Mouse (Mus musculus) heart, embryonic 10.5 days (tissue): ENCODE results near the gene Clcnkb. TPM values are rescaled to one million over a fixed set of nuclear protein-coding genes. Genes with fewer than 3 reads are reported as not detected.

ENCODE experiments used
- DNase-seq: peaks from one replicate; pipeline ENCODE4 v3.0.0-alpha.2; 2017; ENCODE audit warnings: low spot score
- H3K27ac ChIP-seq: fragments of 300-500 bp; sonication (generic); 2 replicates; pipeline ENCODE4 v1.5.1; 2016; ENCODE audit warnings: mild to moderate bottlenecking
- H3K27me3 ChIP-seq: fragments of 300-500 bp; sonication (generic); 2 replicates; pipeline ENCODE4 v1.6.1; 2016; ENCODE audit warnings: mild to moderate bottlenecking; ENCODE audit not compliant: poor library complexity, insufficient read depth, severe bottlenecking
- H3K36me3 ChIP-seq: fragments of 300-500 bp; sonication (generic); 2 replicates; pipeline ENCODE4 v1.6.1; 2016; ENCODE audit warnings: mild to moderate bottlenecking, moderate library complexity
- H3K4me1 ChIP-seq: fragments of 300-500 bp; sonication (generic); 2 replicates; pipeline ENCODE4 v1.6.1; 2016; ENCODE audit warnings: mild to moderate bottlenecking
- H3K4me3 ChIP-seq: fragments of 300-500 bp; sonication (generic); 2 replicates; pipeline ENCODE4 v1.5.1; 2016; ENCODE audit warnings: mild to moderate bottlenecking, moderate library complexity
- H3K9me3 ChIP-seq: fragments of 300-500 bp; sonication (generic); 2 replicates; pipeline ENCODE4 v1.6.1; 2016; ENCODE audit warnings: mild to moderate bottlenecking, moderate library complexity
- WGBS: fragments of 180-500 bp; shearing (Covaris S2); methylation state at CpG from one replicate; pipeline ENCODE4 v1.1.7; 2016; 5-methylcytosine and 5-hydroxymethylcytosine counted together
- polyA plus RNA-seq: library from polyadenylated mRNA; unstranded; fragments of >200 nt; fragmentation: Nextera tagmentation; extraction: Ambion mirVana; gene quantifications from 2 replicates; pipeline ENCODE4 v1.2.1, GENCODE M21; 2016

Gene Clcnkb
- polyA plus RNA-seq, 1 experiment from 2014 or later, result 0.93 TPM

- peaks cover 74% of the 10 kb centered on the region for H3K36me3 ChIP-seq
Observed at GRCm38 (mm10) chr4:141451251-141451650, 35.4 kb upstream of the Clcnkb start.

DNA sequence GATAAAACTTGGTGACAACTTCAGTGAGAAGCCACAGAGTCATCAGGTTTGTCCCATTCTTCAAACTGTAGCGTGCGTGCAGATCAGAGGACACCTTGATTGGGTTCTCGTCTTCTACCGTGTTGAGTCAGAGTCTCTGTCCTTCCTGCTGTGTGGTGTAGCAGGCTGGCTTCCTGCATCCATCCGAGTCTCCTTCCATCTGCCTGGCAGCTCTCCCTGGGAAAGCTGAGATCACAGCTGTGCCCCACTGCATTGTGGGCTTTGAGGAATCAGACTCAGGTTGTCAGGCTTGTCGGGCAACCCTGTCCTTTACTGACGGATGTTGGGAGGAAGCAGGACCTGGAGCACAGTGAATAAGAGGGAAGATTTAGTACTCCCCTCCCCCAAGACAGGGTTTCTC is 30.4 kb upstream of the Clcnkb start:
- peaks cover 28% of the 10 kb centered on the region for H3K4me1 ChIP-seq

More at GRCm38 (mm10) chr4:141451251-141451650, 35.4 kb upstream of the Clcnkb start:
- 85% methylated on average over 2 of the region's 2 CpGs for WGBS
- Histone ChIP-seq H3K4me1 (peaks cover 9% of the 10 kb centered on the region; the same call in 1 of the 2 replicates), H3K4me3 (no peak overlapping the region), H3K27me3 (no peaks in the 10 kb centered on the region), H3K9me3 (no peaks in the 10 kb centered on the region), H3K27ac (no peak overlapping the region)
- DNase-seq, result no peak

DNA sequence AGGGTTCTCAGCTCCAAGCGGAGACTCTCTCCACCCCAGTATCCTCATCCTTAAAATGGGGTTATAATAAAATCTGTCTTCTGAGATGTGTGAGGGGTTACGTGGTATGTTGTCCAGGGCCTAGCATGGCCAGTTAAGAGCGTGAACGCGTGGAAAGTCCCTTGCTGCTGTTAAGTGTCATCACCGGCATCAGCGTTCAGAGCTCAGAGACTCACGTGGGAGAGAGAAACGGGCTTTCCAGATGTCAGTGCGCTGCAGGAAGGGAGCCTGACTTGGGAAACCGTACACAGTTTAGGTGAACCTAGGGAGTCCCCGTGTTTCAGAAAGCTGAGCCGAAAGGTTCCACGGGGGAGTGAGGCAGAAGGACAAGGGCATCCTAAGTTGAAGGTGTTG is 29.5 kb upstream of the Clcnkb start:
- H3K27me3 ChIP-seq, result no peaks in the 10 kb centered on the region
- peaks cover 31% of the 10 kb centered on the region for H3K4me1 ChIP-seq
- H3K9me3 ChIP-seq, result no peaks in the 10 kb centered on the region
- H3K4me3 ChIP-seq, result peak overlapping the region; percentile 99
- DNase-seq, result no peak
- H3K36me3 ChIP-seq, result peaks cover 35% of the 10 kb centered on the region
- WGBS, result 18% methylated on average over 14 of the region's 14 CpGs
- peak overlapping the region; percentile 98 for H3K27ac ChIP-seq

More for the DNA sequence above, 30.4 kb upstream of the Clcnkb start:
- H3K36me3 ChIP-seq, result peaks cover 44% of the 10 kb centered on the region
- WGBS, result 72% methylated on average over 7 of the region's 7 CpGs
- DNase-seq, result no peak
- H3K9me3 ChIP-seq, result no peaks in the 10 kb centered on the region
- no peak overlapping the region for H3K4me3 ChIP-seq
- no peak overlapping the region for H3K27ac ChIP-seq
- no peaks in the 10 kb centered on the region for H3K27me3 ChIP-seq

GRCm38 (mm10) chr4:141444451-141445327 is 28.9 kb upstream of the Clcnkb start, which contains the start of gene Zbtb17:
Gene Zbtb17 (plus strand): TSS chr4:141444654.
- WGBS, result under 1% methylated on average over 83 of the region's 102 CpGs

DNA sequence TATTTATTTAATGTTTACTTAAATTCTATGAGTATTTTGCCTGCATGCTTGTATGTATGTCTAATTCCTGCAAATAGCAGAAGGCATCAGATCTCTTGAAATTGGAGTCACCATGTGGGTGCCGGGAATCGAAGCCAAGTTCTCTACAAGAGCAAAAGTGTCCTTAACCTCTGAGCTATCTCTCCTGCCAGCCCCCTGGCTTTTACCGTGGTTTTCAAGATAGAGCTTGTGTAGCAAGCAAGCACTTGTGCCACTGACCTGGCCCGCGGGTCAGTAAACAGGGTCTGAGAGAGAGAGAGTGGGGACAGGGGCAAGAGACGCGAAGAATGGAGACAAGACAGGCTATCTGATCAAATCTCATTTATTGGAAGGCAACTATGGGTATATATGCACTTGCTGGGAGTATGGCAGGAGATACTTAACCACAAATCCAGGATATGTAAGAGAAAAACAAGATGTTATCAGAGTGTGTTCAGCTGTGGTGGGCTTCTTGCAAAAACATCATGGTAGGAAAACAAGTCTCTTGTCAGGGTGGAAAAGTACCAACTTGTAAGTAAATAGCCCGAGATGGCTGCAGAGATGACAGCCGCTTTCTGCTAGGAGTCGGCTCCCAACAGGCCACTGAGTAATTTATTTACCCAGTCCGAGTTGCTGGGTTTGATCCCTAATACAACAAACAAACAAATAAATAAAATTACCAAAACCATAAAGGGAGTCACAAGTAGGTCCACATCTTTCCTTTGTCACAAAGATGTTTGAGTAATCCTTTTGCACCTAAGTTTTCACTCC is 28.0 kb upstream of the Clcnkb start:
- peaks cover 31% of the 10 kb centered on the region for H3K4me1 ChIP-seq
- peak overlapping the region; percentile 99 for H3K4me3 ChIP-seq
- no peaks in the 10 kb centered on the region for H3K27me3 ChIP-seq
- H3K36me3 ChIP-seq, result peaks cover 20% of the 10 kb centered on the region
- H3K9me3 ChIP-seq, result no peaks in the 10 kb centered on the region
- H3K27ac ChIP-seq, result peak overlapping the region; percentile 98
- DNase-seq, result no peak
- WGBS, result 35% methylated on average over 11 of the region's 11 CpGs

More at GRCm38 (mm10) chr4:141444451-141445327, 28.9 kb upstream of the Clcnkb start, which contains the start of gene Zbtb17:
- Histone ChIP-seq H3K4me3 (peak within 1 kb of the TSS; percentile 99), H3K36me3 (peaks cover 29% of the 10 kb centered on the region), H3K4me1 (peaks cover 31% of the 10 kb centered on the region), H3K27ac (peak within 1 kb of the TSS; percentile 98), H3K27me3 (no peaks in the 10 kb centered on the region), H3K9me3 (no peaks in the 10 kb centered on the region)
- peak; percentile 95 for DNase-seq

DNA sequence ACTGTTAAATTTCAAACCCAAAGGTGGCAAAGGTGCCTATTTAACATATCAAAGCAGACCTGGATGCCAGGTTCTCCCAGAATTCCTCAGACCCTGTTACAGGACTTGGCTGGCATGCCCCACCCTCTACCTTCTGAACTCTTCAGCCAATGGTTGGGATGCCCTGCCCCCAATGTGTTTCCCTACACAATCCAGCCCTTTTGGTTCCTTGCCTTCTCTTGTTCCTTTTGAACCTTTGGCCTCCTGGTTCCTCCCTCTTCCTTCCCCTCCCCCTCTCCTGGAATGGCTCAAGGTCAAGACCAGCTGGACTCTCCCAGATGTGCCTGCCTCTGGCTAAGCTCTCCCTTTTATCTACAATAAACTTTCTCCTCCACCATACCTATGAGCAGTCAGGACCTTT is 25.1 kb upstream of the Clcnkb start:
- DNase-seq, result no peak
- Histone ChIP-seq H3K4me3 (no peak overlapping the region), H3K27ac (no peak overlapping the region), H3K9me3 (no peaks in the 10 kb centered on the region), H3K36me3 (no peaks in the 10 kb centered on the region), H3K27me3 (no peaks in the 10 kb centered on the region), H3K4me1 (peaks cover 28% of the 10 kb centered on the region)

- no peaks in the 10 kb centered on the region for H3K27me3 ChIP-seq
- DNase-seq, result no peak
- H3K4me1 ChIP-seq, result peaks cover 13% of the 10 kb centered on the region
- 81% methylated on average over 12 of the region's 12 CpGs for whole genome bisulfite sequencing
- H3K36me3 ChIP-seq, result no peaks in the 10 kb centered on the region
- H3K27ac ChIP-seq, result no peak overlapping the region
- H3K4me3 ChIP-seq, result no peak overlapping the region
- no peaks in the 10 kb centered on the region for H3K9me3 ChIP-seq
Observed at GRCm38 (mm10) chr4:141439083-141439803, 23.4 kb upstream of the Clcnkb start.

- H3K9me3 ChIP-seq, result no peaks in the 10 kb centered on the region
- H3K4me3 ChIP-seq, result no peak within 1 kb of the TSS
- DNase-seq, result no peak
- H3K27ac ChIP-seq, result no peak within 1 kb of the TSS
- H3K36me3 ChIP-seq, result no peaks in the 10 kb centered on the region
- H3K4me1 ChIP-seq, result peaks cover 3% of the 10 kb centered on the region; the same call in 1 of the 2 replicates
- H3K27me3 ChIP-seq, result peaks cover 11% of the 10 kb centered on the region; the same call in 1 of the 2 replicates
- WGBS, result 79% methylated on average over 1 of the region's 1 CpGs
Observed at GRCm38 (mm10) chr4:141435974-141436373, 20.2 kb upstream of the Clcnkb start, which contains the start of gene Srarp. Gene Srarp (minus strand): TSS chr4:141436105.

DNA sequence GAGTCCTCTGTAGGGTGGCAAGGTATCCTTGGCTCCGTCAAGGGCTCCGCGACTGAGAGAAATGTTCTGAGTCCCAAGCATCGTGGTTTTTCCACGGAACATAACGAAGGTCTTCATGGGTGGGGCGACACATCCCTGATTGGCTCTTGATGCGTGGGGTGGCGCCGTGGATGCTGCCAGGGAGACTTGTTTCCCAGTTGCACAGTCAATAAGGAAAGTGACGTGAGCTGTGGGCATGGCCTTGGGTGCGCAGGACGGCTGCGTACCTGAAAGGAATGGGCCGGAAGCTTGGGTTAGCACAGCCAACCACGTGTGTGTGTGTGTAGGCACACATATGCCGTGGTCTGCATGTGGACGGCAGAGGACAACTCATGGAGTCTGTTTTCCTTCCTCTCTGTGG is 17.4 kb upstream of the Clcnkb start:
- Histone ChIP-seq H3K27me3 (peaks cover 11% of the 10 kb centered on the region; the same call in 1 of the 2 replicates), H3K9me3 (no peaks in the 10 kb centered on the region), H3K4me1 (no peaks in the 10 kb centered on the region; the same call in 1 of the 2 replicates), H3K36me3 (no peaks in the 10 kb centered on the region), H3K4me3 (no peak overlapping the region), H3K27ac (no peak overlapping the region)
- 77% methylated on average over 18 of the region's 18 CpGs for WGBS
- DNase-seq, result no peak

- DNase-seq, result no peak
- 62% methylated on average over 14 of the region's 14 CpGs for WGBS
- no peak overlapping the region for H3K27ac ChIP-seq
- H3K27me3 ChIP-seq, result peaks cover 11% of the 10 kb centered on the region; the same call in 1 of the 2 replicates
- no peaks in the 10 kb centered on the region for H3K36me3 ChIP-seq
- H3K4me1 ChIP-seq, result no peaks in the 10 kb centered on the region; the same call in 1 of the 2 replicates
- H3K9me3 ChIP-seq, result no peaks in the 10 kb centered on the region
- no peak overlapping the region for H3K4me3 ChIP-seq
Observed at GRCm38 (mm10) chr4:141432666-141433065, 16.9 kb upstream of the Clcnkb start.

DNA sequence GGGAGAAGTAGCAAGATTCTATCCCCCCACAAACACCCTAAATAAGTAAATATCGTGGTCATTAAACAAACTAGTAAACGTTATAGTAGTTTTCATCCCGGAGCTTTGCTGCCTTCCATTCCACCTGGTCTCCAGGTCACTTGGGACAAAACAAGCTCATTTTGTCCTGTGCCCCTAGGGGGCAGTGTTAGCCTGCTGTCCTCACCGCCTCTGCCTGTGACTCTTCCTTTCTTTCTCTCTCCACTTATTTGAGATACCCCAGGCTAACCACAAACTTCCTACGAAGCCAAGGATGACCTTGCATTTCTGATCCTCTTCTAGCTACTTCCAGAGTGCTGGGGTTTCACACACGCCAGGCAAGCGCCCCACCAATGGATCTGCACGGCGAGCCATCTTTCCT is 15.2 kb upstream of the Clcnkb start:
- peaks cover 11% of the 10 kb centered on the region; the same call in 1 of the 2 replicates for H3K27me3 ChIP-seq
- H3K36me3 ChIP-seq, result no peaks in the 10 kb centered on the region
- no peak overlapping the region for H3K27ac ChIP-seq
- no peak overlapping the region for H3K4me3 ChIP-seq
- DNase-seq, result no peak
- 37% methylated on average over 9 of the region's 9 CpGs for WGBS
- H3K9me3 ChIP-seq, result no peaks in the 10 kb centered on the region
- peaks cover 17% of the 10 kb centered on the region for H3K4me1 ChIP-seq

DNA sequence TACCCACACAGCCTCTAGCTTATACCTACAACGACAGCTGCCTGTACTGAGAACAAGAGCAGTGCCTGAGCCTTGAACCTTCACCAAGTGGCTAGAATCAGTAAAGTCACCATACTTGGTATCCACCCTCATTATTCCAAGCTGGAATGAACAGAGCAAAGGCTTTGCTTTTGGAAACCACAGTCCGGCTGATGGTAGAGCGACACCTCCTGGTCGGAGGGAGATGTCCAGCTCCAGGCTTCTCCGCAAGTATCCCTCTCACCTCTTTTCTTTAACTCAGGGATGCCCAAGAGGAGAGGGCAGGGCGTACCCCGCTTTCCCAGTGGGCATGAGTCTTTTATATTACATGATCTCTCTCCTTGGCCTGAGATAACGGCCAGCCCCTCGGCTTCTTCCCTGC is 14.0 kb upstream of the Clcnkb start:
- no peak for DNase-seq
- H3K9me3 ChIP-seq, result no peaks in the 10 kb centered on the region
- H3K36me3 ChIP-seq, result 0 out of 2 replicates have a peak, but pooled peaks cover 2% of the 10 kb centered on the region
- no peak overlapping the region for H3K27ac ChIP-seq
- no peak overlapping the region for H3K4me3 ChIP-seq
- H3K27me3 ChIP-seq, result peaks cover 14% of the 10 kb centered on the region; the same call in 1 of the 2 replicates
- 43% methylated on average over 9 of the region's 9 CpGs for WGBS
- peaks cover 28% of the 10 kb centered on the region for H3K4me1 ChIP-seq
